Mouse (Mus musculus) embryonic facial prominence, embryonic 14.5 days (tissue): ENCODE data around the gene Pgd. TPM values are rescaled to one million over a fixed set of nuclear protein-coding genes. Genes with fewer than 3 reads are reported as not detected.
"Not testable (repeated sequence)": the region's sequence is repeated elsewhere in the genome, so short reads cannot be mapped to it uniquely, and the experiment has no call there.

Source experiments
- ATAC-seq: fragments of 200-750 bp; cut with Nextera tagmentation; 2 replicates; pipeline ENCODE4 v1.8.0; 2017; ENCODE audit warnings: low read depth, moderate number of reproducible peaks, moderate TSS enrichment
- DNase-seq: peaks from one replicate; pipeline ENCODE4 v3.0.0-alpha.2; 2015; ENCODE audit warnings: low spot score
- H3K27ac ChIP-seq: fragments of 300-500 bp; sonication (generic); replicated peaks from 2 replicates; pipeline ENCODE4 v1.5.1; 2014; ENCODE audit warnings: low read depth, mild to moderate bottlenecking, low read length, moderate library complexity
- H3K27me3 ChIP-seq: fragments of 300-500 bp; sonication (generic); replicated peaks from 2 replicates; pipeline ENCODE4 v1.6.1; 2014; ENCODE audit warnings: low read length; ENCODE audit not compliant: control insufficient read depth, insufficient read depth
- H3K36me3 ChIP-seq: fragments of 300-500 bp; sonication (generic); 2 replicates; pipeline ENCODE4 v1.6.1; 2014; ENCODE audit warnings: low read length, mixed read lengths; ENCODE audit not compliant: control insufficient read depth, insufficient read depth
- H3K4me1 ChIP-seq: fragments of 300-500 bp; sonication (generic); 2 replicates; pipeline ENCODE4 v1.6.1; 2014; ENCODE audit warnings: antibody characterized with exemption, low read length; ENCODE audit not compliant: control insufficient read depth, insufficient read depth
- H3K4me2 ChIP-seq: fragments of 300-500 bp; sonication (generic); 2 replicates; pipeline ENCODE4 v1.6.1; 2014; ENCODE audit warnings: low read depth, mild to moderate bottlenecking, low read length, moderate library complexity, mixed read lengths
- H3K4me3 ChIP-seq: fragments of 300-500 bp; sonication (generic); 2 replicates; pipeline ENCODE4 v1.5.1; 2014; ENCODE audit warnings: low read depth, mild to moderate bottlenecking, low read length
- H3K9ac ChIP-seq: fragments of 300-500 bp; sonication (generic); 2 replicates; pipeline ENCODE4 v1.6.1; 2014; ENCODE audit warnings: low read depth, mild to moderate bottlenecking, low read length, moderate library complexity, mixed read lengths
- H3K9me3 ChIP-seq: fragments of 300-500 bp; sonication (generic); 2 replicates; pipeline ENCODE4 v1.6.1; 2016; ENCODE audit warnings: low read length; ENCODE audit not compliant: control insufficient read depth
- WGBS: fragments of 180-500 bp; shearing (Covaris S2); extraction: QIAGEN DNeasy Blood & Tissue Kit; methylation state at CpG from one replicate; pipeline ENCODE4 v1.1.7; 2014; 5-methylcytosine and 5-hydroxymethylcytosine counted together
- polyA plus RNA-seq: library from polyadenylated mRNA; unstranded; fragments of >200 nt; fragmentation: Nextera tagmentation; extraction: Ambion mirVana; gene quantifications from 2 replicates; pipeline ENCODE4 v1.2.1, GENCODE M21; 2014

Pgd gene
- polyA plus RNA-seq, 1 experiment from 2014 or later: 43.3 TPM

DNA sequence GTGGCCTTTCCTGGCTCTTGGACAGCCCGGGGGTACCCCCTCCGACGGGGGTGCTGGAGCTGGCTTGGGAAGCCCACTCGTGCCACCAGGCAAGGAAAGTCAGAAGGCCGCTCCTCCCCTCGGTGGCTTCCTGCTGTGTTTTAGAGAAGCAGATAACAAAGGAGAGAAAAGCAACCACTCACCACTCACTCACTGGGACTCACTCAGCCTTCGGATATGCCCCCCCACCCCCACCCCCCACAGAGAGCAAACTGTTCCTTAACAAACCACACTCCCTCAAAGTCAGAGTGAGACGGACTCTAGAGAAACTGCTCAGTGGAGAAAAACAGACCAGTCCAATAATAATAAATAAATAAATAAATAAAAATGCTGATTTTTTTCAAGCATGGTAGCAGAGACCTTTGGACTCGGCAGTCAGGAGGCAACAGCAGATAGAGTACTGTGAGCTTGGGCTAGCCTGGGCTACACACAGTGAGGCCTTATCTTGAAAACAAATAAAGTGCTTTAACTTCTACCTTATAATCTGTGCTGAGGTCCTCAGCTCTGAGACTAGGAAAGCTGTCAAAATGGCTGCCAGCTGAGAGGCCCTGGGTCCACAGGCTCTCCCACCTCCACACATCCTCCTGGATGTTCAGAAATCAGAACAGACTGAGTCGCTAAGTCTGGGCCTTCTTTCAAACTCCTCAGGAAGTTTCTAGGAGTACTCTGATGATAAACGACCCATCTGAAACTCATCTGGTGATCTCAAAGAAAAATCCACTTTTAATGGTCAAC is 41.0 kb downstream of the Pgd start:
- no peak overlapping the region for H3K9ac ChIP-seq
- ATAC-seq: no peak
- no peak overlapping the region for H3K4me2 ChIP-seq
- H3K36me3 ChIP-seq: peaks cover 30% of the 10 kb centered on the region
- H3K4me1 ChIP-seq: no peaks in the 10 kb centered on the region
- no peaks in the 10 kb centered on the region for H3K9me3 ChIP-seq
- DNase-seq: no peak
- H3K4me3 ChIP-seq: no peak overlapping the region
- H3K27me3 ChIP-seq: no peaks in the 10 kb centered on the region
- 68% methylated on average over 11 of the region's 11 CpGs for WGBS
- no peak overlapping the region for H3K27ac ChIP-seq

DNA sequence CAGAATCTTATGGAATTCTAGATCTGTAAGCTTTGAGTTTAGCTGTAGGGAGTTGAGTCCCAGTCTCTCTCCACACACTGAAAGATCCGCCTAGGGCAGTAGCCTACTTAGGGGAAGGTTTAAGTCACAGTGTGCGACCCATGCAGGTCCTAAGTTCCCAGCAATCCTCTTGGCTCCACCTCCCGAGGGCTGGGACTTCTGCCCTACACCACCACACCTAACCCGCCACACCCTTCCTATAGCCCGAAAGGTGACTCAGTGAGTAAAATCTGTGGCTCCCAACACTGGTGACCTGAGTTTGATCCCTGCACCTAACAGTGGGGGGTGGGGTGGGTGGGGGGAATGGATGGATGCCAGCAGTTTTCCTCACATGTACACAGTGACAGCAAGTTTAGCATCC is 43.1 kb downstream of the Pgd start:
- H3K9me3 ChIP-seq: no peaks in the 10 kb centered on the region
- no peaks in the 10 kb centered on the region for H3K4me1 ChIP-seq
- no peak for DNase-seq
- 81% methylated on average over 5 of the region's 5 CpGs for WGBS
- no peak overlapping the region for H3K9ac ChIP-seq
- no peak for ATAC-seq
- no peak overlapping the region for H3K27ac ChIP-seq
- H3K4me2 ChIP-seq: no peak overlapping the region
- no peak overlapping the region for H3K4me3 ChIP-seq
- H3K36me3 ChIP-seq: peaks cover 17% of the 10 kb centered on the region
- no peaks in the 10 kb centered on the region for H3K27me3 ChIP-seq

DNA sequence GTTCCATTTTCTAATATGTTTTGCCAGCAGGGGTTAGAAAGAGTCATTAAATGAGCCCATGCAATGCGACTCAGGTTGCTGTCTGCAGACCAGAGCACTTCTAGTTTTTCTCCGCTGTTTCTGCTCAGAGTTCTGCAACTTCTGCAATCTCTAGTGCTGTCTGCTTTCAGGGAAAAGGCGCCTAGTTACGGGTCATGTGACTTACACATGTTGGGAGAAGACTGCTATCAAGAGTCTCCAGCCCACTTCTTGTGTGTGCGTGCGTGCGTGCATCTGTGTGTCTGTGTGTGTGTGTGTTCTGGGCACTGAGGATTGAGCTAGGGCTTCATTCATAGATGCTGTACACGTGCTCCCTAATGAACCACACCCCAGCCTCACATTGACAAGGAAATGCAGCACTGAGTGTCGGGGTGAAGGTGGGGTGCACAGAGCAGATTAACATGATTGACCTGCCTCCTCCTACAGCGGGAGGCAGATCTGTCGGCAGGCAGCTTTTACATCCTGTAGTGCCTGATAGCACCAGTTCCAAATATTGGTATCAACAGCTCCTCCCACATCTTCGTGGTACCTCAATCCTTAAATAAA is 46.5 kb downstream of the Pgd start:
- not testable (repeated sequence) for H3K27me3 ChIP-seq, H3K9me3 ChIP-seq, H3K4me3 ChIP-seq, H3K4me1 ChIP-seq, H3K4me2 ChIP-seq, ATAC-seq, H3K27ac ChIP-seq, H3K9ac ChIP-seq, DNase-seq
- H3K36me3 ChIP-seq: peaks cover 15% of the 10 kb centered on the region; the same call in 1 of the 2 replicates
- 84% methylated on average over 12 of the region's 12 CpGs for WGBS

DNA sequence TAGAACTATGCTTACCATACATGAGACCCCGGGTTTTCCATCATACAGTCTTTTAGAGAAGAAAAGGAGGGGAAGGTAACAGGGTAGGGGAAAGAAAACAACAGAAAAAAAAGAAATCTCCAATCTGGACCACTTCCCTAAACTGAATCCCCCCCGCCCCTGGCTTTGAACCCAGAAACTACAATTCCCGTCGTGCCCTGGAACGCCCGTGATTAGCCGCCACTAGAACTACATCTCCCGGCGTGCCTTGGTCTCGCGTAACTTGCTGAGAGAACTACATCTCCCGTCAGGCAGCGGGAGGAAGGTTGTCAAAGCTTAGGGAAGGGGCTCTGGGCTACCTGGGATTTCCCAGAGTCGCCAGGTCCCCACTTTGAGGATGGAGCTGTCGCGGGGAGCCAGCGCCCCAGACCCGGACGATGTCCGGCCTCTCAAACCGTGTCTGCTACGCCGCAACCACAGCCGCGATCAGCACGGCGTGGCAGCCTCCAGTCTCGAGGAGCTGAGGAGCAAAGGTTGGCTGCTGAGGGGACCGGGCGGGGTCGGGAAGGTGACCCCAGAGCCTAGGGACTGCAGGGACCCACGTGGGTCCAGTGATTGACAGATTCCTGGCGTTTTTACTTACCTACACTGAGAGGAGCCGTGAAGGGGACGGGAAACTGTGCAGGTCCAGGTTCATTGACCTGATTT is 62.6 kb downstream of the Pgd start, which contains the start of gene Dffa:
Dffa (plus strand) TSS at position 272 of the 687 bp plus-strand sequence.
- ATAC-seq: peak; percentile 87
- Histone ChIP-seq H3K4me2 (peak within 1 kb of the TSS; percentile 93), H3K9ac (peak within 1 kb of the TSS; percentile 87), H3K36me3 (peaks cover 14% of the 10 kb centered on the region; the same call in 1 of the 2 replicates), H3K4me1 (peaks cover 6% of the 10 kb centered on the region), H3K27me3 (no peaks in the 10 kb centered on the region), H3K9me3 (no peaks in the 10 kb centered on the region), H3K4me3 (peak within 1 kb of the TSS; percentile 87), H3K27ac (no peak within 1 kb of the TSS)
- DNase-seq: peak; percentile 97
- 1% methylated on average over 29 of the region's 35 CpGs for WGBS

DNA sequence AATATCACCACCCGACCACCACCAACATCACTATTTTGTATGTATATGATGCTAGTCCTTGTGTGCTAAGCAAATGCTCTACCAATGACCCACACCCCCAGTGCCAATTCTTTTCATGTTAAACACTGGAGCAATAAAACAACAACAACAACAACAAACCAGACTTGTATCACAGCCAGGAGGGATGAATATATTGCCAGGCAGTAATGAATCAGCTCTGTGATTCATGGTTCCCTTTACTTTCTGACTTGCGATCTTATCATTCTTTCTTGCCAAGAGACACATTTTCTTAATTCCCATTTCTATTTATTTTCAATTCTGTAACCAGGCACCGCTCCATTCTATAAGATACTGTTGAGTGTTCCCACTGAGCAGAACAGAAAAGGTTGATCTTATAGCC is 65.1 kb downstream of the Pgd start:
- 84% methylated on average over 3 of the region's 3 CpGs for WGBS
- DNase-seq (no peak), ATAC-seq (no peak)
- H3K4me2 ChIP-seq: no peak overlapping the region
- 0 out of 2 replicates have a peak, but pooled peaks cover 3% of the 10 kb centered on the region for H3K36me3 ChIP-seq
- H3K27ac ChIP-seq: no peak overlapping the region
- H3K4me1 ChIP-seq: peaks cover 13% of the 10 kb centered on the region
- no peaks in the 10 kb centered on the region for H3K27me3 ChIP-seq
- no peak overlapping the region for H3K9ac ChIP-seq
- no peak overlapping the region for H3K4me3 ChIP-seq
- H3K9me3 ChIP-seq: no peaks in the 10 kb centered on the region

DNA sequence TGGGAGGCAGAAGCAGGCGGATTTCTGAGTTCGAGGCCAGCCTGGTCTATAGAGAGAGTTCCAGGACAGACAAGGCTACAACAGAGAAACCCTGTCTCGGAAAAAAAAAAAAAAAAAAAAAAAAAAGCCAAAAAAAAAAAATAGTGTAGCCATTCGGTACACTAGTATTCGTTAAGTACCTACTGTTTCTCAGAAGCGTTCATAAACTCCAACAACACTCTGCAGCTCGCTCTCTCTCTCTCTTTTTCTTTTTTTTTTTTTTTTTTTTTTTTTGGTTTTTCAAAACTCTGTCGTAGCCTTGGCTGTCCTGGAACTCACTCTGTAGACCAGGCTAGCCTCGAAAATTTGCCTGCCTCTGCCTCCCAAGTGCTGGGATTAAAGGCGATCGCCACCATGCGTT is 66.1 kb downstream of the Pgd start:
- not testable (repeated sequence) for H3K4me2 ChIP-seq, H3K36me3 ChIP-seq, H3K4me3 ChIP-seq

More for the DNA sequence above, 66.1 kb downstream of the Pgd start:
- 88% methylated on average over 12 of the region's 12 CpGs for WGBS
- H3K4me1 ChIP-seq: peaks cover 13% of the 10 kb centered on the region
- not testable (repeated sequence) for H3K27ac ChIP-seq, H3K9me3 ChIP-seq, H3K27me3 ChIP-seq, ATAC-seq, H3K9ac ChIP-seq, DNase-seq

Other genes starting within 250 kb of the Pgd start
- gene Pex14, start 66.9 kb downstream of the Pgd start, polyA plus RNA-seq: 38.1 and 41.4 TPM in 2 replicates
- 22.9 and 24.3 TPM in 2 replicates for gene Dffa, start 62.6 kb downstream of the Pgd start, polyA plus RNA-seq
- 0.53 and 0.76 TPM in 2 replicates for gene Cort, start 40.0 kb downstream of the Pgd start, polyA plus RNA-seq
- 25.6 and 27.2 TPM in 2 replicates for gene Cenps, start 29.1 kb downstream of the Pgd start, polyA plus RNA-seq
- gene Kif1b, start 140.9 kb upstream of the Pgd start, polyA plus RNA-seq: 59.9 and 67.2 TPM in 2 replicates